Mouse (Mus musculus) E14TG2a.4 (cell line): ENCODE data around the gene Gm28038.

Source experiments
- CTCF ChIP-seq: conservative IDR thresholded peaks from 2 replicates; pipeline ENCODE4 v1.5.1; 2014; ENCODE audit warnings: low read length
- NANOG ChIP-seq: IDR thresholded peaks from 2 replicates; pipeline ENCODE4 v1.6.1; 2014; ENCODE audit warnings: borderline replicate concordance, low read length, mixed read lengths
- POU5F1 ChIP-seq: IDR thresholded peaks from 2 replicates; pipeline ENCODE4 v1.6.1; 2014; ENCODE audit warnings: low read length, borderline replicate concordance

DNA sequence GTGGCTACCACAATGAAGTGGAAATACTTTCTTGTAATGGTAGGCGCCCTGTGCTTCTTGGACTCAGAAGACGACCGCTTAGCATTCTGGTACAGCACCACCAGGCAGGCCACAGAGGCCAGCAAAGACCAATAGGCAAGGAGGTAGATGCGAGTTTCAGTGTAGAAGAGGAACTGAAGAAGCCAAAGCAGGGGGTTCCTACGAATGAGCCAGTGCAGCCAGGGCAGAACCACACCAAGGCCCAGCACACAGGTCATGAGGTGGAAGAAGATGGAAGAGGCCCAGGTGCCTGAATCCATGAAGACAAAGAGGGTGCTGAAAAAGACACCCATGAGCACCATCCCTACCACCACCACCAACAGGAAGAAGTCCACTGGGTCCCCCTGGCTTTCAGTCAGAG is 4.2 kb downstream of the Gm28038 start:
- TF ChIP-seq CTCF (no peak), POU5F1 (no peak), NANOG (no peak)
